9 mouse cellular contexts compared by ENCODE assay signal in genomic region chr4:134035953-134036352, GRCm38 (mm10). TPM values are rescaled to one million over a fixed set of nuclear protein-coding genes. Genes with fewer than 3 reads are reported as not detected.
DNase-seq lines count a peak whose midpoint lies in the region; ATAC-seq and TF ChIP-seq lines count a peak whose summit lies in the region.
"Had no signal": no experiment of that assay in that cellular context is flagged by ENCODE, and none has a peak within 500 bp of the region (broad histone marks: within the 10 kb centered on the region; RNA-seq: fewer than 3 reads in every experiment).

No protein-coding gene starts in this region.

- peak; percentile 79; the same call in 1 of the 2 replicates for ATAC-seq in erythroid progenitor cell, adult 5-6 weeks (replicated peaks; ENCODE audit: low FRiP score, poor library complexity, severe bottlenecking)

- peak; percentile 93 for TF ChIP-seq CTCF in olfactory bulb, adult 2 months (IDR thresholded peaks at IDR 0.05; ENCODE audit: insufficient read depth, low read depth, low read length)

- intact Hi-C loops in heart, postnatal 36 days (cut with DNase I) = loop anchor here (2.0 to 5.0 kb wide), 4 partner anchors 43 to 256 kb away; no protein-coding TSS in a partner anchor

- no peaks in the 10 kb centered on the region for H3K4me1 ChIP-seq in olfactory bulb, adult 2 months (ENCODE audit: control insufficient read depth, insufficient read depth, low read length)

- WGBS in large intestine, adult 2 months = 5% methylated on average over 16 of the region's 16 CpGs
- WGBS in olfactory bulb, adult 2 months = 3% methylated on average over 16 of the region's 16 CpGs

- no peak overlapping the region for H3K27ac ChIP-seq in olfactory bulb, adult 2 months (ENCODE audit: insufficient read depth, low read depth, low read length)

- TF ChIP-seq POLR2A in olfactory bulb, adult 2 months (IDR thresholded peaks at IDR 0.05; ENCODE audit: insufficient read depth, low read depth, low read length) = no peak

- H3K4me3 ChIP-seq in olfactory bulb, adult 2 months (ENCODE audit: insufficient read depth, low read depth, low read length) = no peak overlapping the region
- H3K4me3 ChIP-seq: erythroblast, embryonic 14.5 days had no signal

- peak; percentile 79 to 80 for DNase-seq in CD8-positive naive resting alpha-beta T cell, adult 2 months (ENCODE audit: low read depth in 2 of 2, low spot score in 2 of 2)
- DNase-seq in brain, adult 2 months (ENCODE audit: low read depth, low spot score) = peak; percentile 89
- DNase-seq in heart, postnatal 36 days = peak; percentile 69 to 79
- DNase-seq in large intestine, adult 2 months (ENCODE audit: low read depth, low spot score) = peak; percentile 48
- peak; percentile 64 to 70 for DNase-seq in lung, adult 18-20 months
- peak; percentile 92 for DNase-seq in testis, postnatal 10 days (ENCODE audit: low spot score)

RNA-seq across cellular contexts. Expression of gene Lin28a, which starts 17.3 kb away (rescaled TPM):
- total RNA-seq in erythroid progenitor cell, adult 5-6 weeks (2015; ENCODE audit: low replicate concordance) = 1.1 and 2.1 TPM in 2 replicates
- 1.0 and 2.2 TPM in 2 replicates for total RNA-seq in erythroid progenitor cell, adult 5-6 weeks (2017; ENCODE audit: low replicate concordance)
- total RNA-seq in heart, postnatal 36 days (2021) = not detected
- not detected in 2 replicates for polyA plus RNA-seq in large intestine, adult 2 months (2012; rRNA removed)
- polyA plus RNA-seq in olfactory bulb, adult 2 months (2012; ENCODE audit: insufficient read depth, insufficient read length, low replicate concordance, missing spikeins) = not detected in 2 replicates
- polyA plus RNA-seq: erythroblast, embryonic 14.5 days had no signal

RNA-seq across cellular contexts. Expression of gene Zfp683, which starts 17.7 kb away (rescaled TPM):
- not detected in 2 replicates for total RNA-seq in erythroid progenitor cell, adult 5-6 weeks (2015; ENCODE audit: low replicate concordance)
- not detected in 2 replicates for total RNA-seq in erythroid progenitor cell, adult 5-6 weeks (2017; ENCODE audit: low replicate concordance)
- not detected for total RNA-seq in heart, postnatal 36 days (2021)
- 0.24 and 0.45 TPM in 2 replicates for polyA plus RNA-seq in large intestine, adult 2 months (2012; rRNA removed)
- not detected in 2 replicates for polyA plus RNA-seq in olfactory bulb, adult 2 months (2012; ENCODE audit: insufficient read depth, insufficient read length, low replicate concordance, missing spikeins)
- polyA plus RNA-seq: erythroblast, embryonic 14.5 days had no signal

RNA-seq across cellular contexts. Expression of gene Crybg2, which starts 24.7 kb away (rescaled TPM):
- total RNA-seq in erythroid progenitor cell, adult 5-6 weeks (2015; ENCODE audit: low replicate concordance) = 5.0 TPM in 1 of 2 replicates, not detected in the other
- not detected in 2 replicates for total RNA-seq in erythroid progenitor cell, adult 5-6 weeks (2017; ENCODE audit: low replicate concordance)
- total RNA-seq in heart, postnatal 36 days (2021) = not detected
- 33.6 and 47.2 TPM in 2 replicates for polyA plus RNA-seq in large intestine, adult 2 months (2012; rRNA removed)
- not detected in 2 replicates for polyA plus RNA-seq in olfactory bulb, adult 2 months (2012; ENCODE audit: insufficient read depth, insufficient read length, low replicate concordance, missing spikeins)
- polyA plus RNA-seq: erythroblast, embryonic 14.5 days had no signal

RNA-seq across cellular contexts. Expression of gene Dhdds, which starts 35.2 kb away (rescaled TPM):
- total RNA-seq in erythroid progenitor cell, adult 5-6 weeks (2015; ENCODE audit: low replicate concordance) = 9.4 and 10.1 TPM in 2 replicates
- 10.1 and 12.1 TPM in 2 replicates for total RNA-seq in erythroid progenitor cell, adult 5-6 weeks (2017; ENCODE audit: low replicate concordance)
- total RNA-seq in heart, postnatal 36 days (2021) = 10 to 100 TPM; 29.9 to 32.4 TPM
- polyA plus RNA-seq in large intestine, adult 2 months (2012; rRNA removed) = 30.1 and 30.5 TPM in 2 replicates
- 229 TPM in 1 of 2 replicates, not detected in the other for polyA plus RNA-seq in olfactory bulb, adult 2 months (2012; ENCODE audit: insufficient read depth, insufficient read length, low replicate concordance, missing spikeins)

RNA-seq across cellular contexts. Expression of gene Cd52, which starts 58.9 kb away (rescaled TPM):
- 157 and 288 TPM in 2 replicates for total RNA-seq in erythroid progenitor cell, adult 5-6 weeks (2015; ENCODE audit: low replicate concordance)
- total RNA-seq in erythroid progenitor cell, adult 5-6 weeks (2017; ENCODE audit: low replicate concordance) = 103 and 211 TPM in 2 replicates
- total RNA-seq in heart, postnatal 36 days (2021) = 1 to 10 TPM; 3.1 to 4.6 TPM
- polyA plus RNA-seq in large intestine, adult 2 months (2012; rRNA removed) = 97.7 and 132 TPM in 2 replicates
- not detected in 2 replicates for polyA plus RNA-seq in olfactory bulb, adult 2 months (2012; ENCODE audit: insufficient read depth, insufficient read length, low replicate concordance, missing spikeins)
